Mouse (Mus musculus): ENCODE measurements around the gene Cfl2. TPM values are rescaled to one million over a fixed set of nuclear protein-coding genes. Genes with fewer than 3 reads are reported as not detected.

Gene Cfl2
- polyA plus RNA-seq, 1 experiment from 2014 or later, result 180 TPM

DNA sequence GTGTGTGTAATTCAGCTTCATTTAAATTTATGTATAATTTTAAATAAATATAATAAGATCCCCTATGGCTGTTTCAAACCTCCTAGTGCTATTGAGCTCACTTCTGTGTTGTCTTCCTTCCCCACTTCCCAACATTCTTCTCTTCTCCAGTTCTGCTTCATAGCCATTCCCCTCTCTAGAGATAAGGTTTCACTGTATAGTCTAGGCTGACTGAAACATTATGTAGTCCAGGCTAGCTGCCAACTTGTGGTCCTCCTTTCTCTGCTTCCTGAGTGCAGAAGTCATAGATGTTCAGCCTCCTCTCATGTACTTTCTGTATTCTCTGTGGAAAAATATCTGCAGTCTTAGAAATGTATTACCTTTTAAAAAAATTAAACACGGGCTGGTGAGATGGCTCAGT is 15.2 kb upstream of the Cfl2 start:
- 88% methylated on average over 1 of the region's 1 CpGs for WGBS
- TF ChIP-seq CTCF (IDR thresholded peaks at IDR 0.05; ENCODE audit: low read depth), result no peak
- DNase-seq, result peak; percentile 15

DNA sequence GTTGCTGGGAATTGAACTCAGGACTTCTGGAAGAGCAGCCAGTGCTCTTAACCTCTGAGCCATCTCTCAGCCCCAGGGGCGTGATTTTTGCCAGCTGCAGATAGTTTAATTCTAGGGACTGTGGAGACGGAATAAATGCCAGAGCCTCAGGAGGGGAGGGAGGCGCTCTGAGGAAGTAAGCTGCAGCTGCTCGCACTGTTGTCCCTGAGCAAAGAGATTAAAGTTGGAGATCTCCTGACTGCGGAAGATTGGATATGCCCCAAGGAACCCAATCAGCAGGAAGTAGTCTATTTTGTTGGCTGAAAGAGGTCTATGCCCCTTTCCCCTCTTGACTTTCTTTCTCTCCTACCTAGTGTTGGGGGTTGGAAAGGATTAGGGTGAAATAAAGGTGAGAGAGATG is 14.2 kb upstream of the Cfl2 start:
- ATAC-seq (ENCODE audit: insufficient read depth) (no peak), DNase-seq (no peak)
- Histone ChIP-seq H3K9ac (no peak overlapping the region), H3K4me3 (ENCODE audit: low read depth, low read length) (no peak overlapping the region), H3K27me3 (ENCODE audit: insufficient read depth, low read length) (no peaks in the 10 kb centered on the region), H3K27ac (ENCODE audit: low read depth) (no peak overlapping the region), H3K4me2 (no peak overlapping the region), H3K9me3 (ENCODE audit: low read depth, low read length) (no peaks in the 10 kb centered on the region), H3K4me1 (ENCODE audit: insufficient read depth) (no peaks in the 10 kb centered on the region), H3K36me3 (ENCODE audit: insufficient read depth) (no peaks in the 10 kb centered on the region)
- no peak for TF ChIP-seq CTCF (IDR thresholded peaks at IDR 0.05; ENCODE audit: low read depth)
- 33% methylated on average over 5 of the region's 5 CpGs for WGBS

More for the DNA sequence above, 15.2 kb upstream of the Cfl2 start:
- Histone ChIP-seq H3K27me3 (ENCODE audit: insufficient read depth, low read length) (no peaks in the 10 kb centered on the region), H3K4me3 (ENCODE audit: low read depth, low read length) (no peak overlapping the region), H3K9ac (no peak overlapping the region), H3K9me3 (ENCODE audit: low read depth, low read length) (no peaks in the 10 kb centered on the region), H3K4me2 (no peak overlapping the region), H3K27ac (ENCODE audit: low read depth) (no peak overlapping the region), H3K4me1 (ENCODE audit: insufficient read depth) (no peaks in the 10 kb centered on the region), H3K36me3 (ENCODE audit: insufficient read depth) (no peaks in the 10 kb centered on the region)
- no peak for ATAC-seq (ENCODE audit: insufficient read depth)

DNA sequence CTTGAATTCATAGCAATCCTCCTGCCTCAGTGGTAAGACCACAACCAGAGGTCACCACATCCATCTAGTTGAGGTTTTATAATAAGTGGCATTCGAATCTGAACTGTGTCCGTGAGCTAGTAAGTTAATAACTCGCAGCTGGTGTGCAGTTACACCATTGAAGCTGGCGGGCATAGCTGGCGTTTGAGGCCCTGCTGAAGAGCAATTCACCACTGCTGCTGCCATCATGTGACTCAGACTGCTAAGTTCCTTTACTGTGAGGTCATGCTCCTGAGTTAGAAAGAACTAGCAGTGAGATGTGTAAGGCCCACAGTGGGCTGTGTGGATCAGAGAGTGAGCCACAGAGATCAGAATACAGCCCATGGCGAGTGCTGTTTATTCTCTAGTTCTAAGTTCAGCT is 12.0 kb upstream of the Cfl2 start:
- no peak overlapping the region for H3K4me3 ChIP-seq (ENCODE audit: low read depth, low read length)
- H3K4me1 ChIP-seq (ENCODE audit: insufficient read depth), result no peaks in the 10 kb centered on the region
- ATAC-seq (ENCODE audit: insufficient read depth), result peak; percentile 74
- no peak overlapping the region for H3K4me2 ChIP-seq
- H3K27ac ChIP-seq (ENCODE audit: low read depth), result no peak overlapping the region; the same call in 1 of the 2 replicates
- peak; percentile 42 for DNase-seq
- no peaks in the 10 kb centered on the region for H3K9me3 ChIP-seq (ENCODE audit: low read depth, low read length)
- WGBS, result 65% methylated on average over 6 of the region's 6 CpGs
- H3K36me3 ChIP-seq (ENCODE audit: insufficient read depth), result no peaks in the 10 kb centered on the region
- H3K27me3 ChIP-seq (ENCODE audit: insufficient read depth, low read length), result no peaks in the 10 kb centered on the region
- H3K9ac ChIP-seq, result no peak overlapping the region
- TF ChIP-seq CTCF (IDR thresholded peaks at IDR 0.05; ENCODE audit: low read depth), result no peak

DNA sequence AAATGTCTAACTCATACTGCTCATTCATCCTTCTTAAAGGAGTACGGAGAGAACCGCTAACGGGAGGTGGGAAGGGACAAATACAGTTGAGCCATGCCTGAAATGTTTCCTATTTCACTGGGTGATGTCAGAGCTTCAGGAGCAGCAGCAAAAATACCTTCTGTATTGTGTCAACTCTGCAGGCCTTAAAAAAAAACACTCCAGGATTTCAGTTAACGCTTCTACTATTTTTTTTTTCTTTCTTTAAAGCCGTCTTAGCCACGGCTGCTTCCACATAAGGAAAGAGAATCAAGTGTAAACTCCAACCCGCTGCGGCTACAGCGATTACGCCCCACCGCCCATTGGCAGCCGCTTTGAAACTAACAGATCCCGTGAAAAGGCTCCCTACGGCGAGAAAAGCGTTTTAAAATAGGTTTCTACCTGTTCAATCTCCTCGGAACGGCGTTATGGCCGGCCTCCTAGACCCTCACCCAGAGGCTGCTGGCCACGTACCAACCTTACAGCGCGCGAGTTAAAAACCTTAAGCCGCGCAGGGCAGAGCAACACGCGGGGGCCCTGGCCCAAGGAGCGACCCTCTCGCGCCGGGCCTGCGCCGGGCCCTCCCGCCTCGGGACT is 579 bp downstream of the Cfl2 start:
- peak overlapping the region; percentile 80 for H3K4me2 ChIP-seq
- under 1% methylated on average over 36 of the region's 36 CpGs for WGBS
- H3K36me3 ChIP-seq (ENCODE audit: insufficient read depth), result peaks cover 33% of the 10 kb centered on the region
- H3K9ac ChIP-seq, result peak overlapping the region; percentile 100
- no peak for TF ChIP-seq CTCF (IDR thresholded peaks at IDR 0.05; ENCODE audit: low read depth)
- DNase-seq (peak; percentile 77), ATAC-seq (ENCODE audit: insufficient read depth) (peak; percentile 4)
- peak overlapping the region; percentile 97 for H3K4me3 ChIP-seq (ENCODE audit: low read depth, low read length)
- H3K27ac ChIP-seq (ENCODE audit: low read depth), result peak overlapping the region; percentile 99
- no peaks in the 10 kb centered on the region for H3K4me1 ChIP-seq (ENCODE audit: insufficient read depth)
- H3K9me3 ChIP-seq (ENCODE audit: low read depth, low read length), result no peaks in the 10 kb centered on the region
- H3K27me3 ChIP-seq (ENCODE audit: insufficient read depth, low read length), result no peaks in the 10 kb centered on the region

DNA sequence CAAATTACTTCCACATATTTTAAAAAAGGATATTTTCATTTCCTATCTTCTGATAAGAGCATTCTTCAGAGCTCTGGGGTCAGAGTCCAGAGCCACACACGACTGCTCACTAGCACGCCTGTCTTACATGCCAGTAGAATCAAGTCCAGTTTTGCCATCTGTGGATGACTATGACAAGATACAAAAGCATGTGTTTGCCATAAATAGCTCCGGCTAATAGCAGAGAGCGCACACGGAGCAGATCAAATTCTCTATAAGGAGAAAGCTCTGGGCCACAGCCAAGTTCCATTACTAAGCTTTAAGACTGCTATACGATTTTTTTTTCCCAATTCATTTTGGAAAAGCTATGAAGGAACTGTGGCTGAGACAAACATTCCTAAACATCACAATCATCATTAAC is 3.1 kb downstream of the Cfl2 start:
- H3K27ac ChIP-seq (ENCODE audit: low read depth), result no peak overlapping the region

DNA sequence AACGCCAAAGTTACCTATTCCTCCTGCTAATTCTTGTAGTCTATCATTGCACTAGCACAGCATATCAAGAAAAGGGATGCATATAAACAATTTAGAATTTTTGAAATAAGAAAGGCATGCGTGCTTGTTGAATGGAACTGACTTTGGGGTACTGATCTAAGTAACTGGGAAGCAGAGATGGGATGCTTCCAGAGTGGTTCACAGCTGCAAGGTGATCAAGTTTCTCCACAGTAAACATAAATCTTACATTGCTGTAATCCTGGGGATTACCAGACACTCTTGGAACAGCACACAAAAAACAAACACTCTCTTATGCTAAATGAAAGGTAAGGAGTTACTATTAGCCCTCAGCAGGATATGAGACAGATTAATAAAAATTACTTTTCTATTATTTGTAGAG is 12.1 kb downstream of the Cfl2 start:
- H3K27me3 ChIP-seq (ENCODE audit: insufficient read depth, low read length), result no peaks in the 10 kb centered on the region
- 71% methylated on average over 2 of the region's 2 CpGs for WGBS
- ATAC-seq (ENCODE audit: insufficient read depth), result no peak
- no peak overlapping the region for H3K9ac ChIP-seq
- H3K4me2 ChIP-seq, result no peak overlapping the region
- no peak overlapping the region for H3K4me3 ChIP-seq (ENCODE audit: low read depth, low read length)
- H3K36me3 ChIP-seq (ENCODE audit: insufficient read depth), result 0 out of 2 replicates have a peak, but pooled peaks cover 4% of the 10 kb centered on the region
- no peak overlapping the region for H3K27ac ChIP-seq (ENCODE audit: low read depth)
- no peaks in the 10 kb centered on the region for H3K9me3 ChIP-seq (ENCODE audit: low read depth, low read length)
- H3K4me1 ChIP-seq (ENCODE audit: insufficient read depth), result no peaks in the 10 kb centered on the region
- DNase-seq, result no peak
- no peak for TF ChIP-seq CTCF (IDR thresholded peaks at IDR 0.05; ENCODE audit: low read depth)

More for the DNA sequence above, 3.1 kb downstream of the Cfl2 start:
- Histone ChIP-seq H3K4me2 (no peak overlapping the region; the same call in 1 of the 2 replicates), H3K4me3 (ENCODE audit: low read depth, low read length) (no peak overlapping the region), H3K27me3 (ENCODE audit: insufficient read depth, low read length) (no peaks in the 10 kb centered on the region), H3K36me3 (ENCODE audit: insufficient read depth) (peaks cover 42% of the 10 kb centered on the region), H3K9ac (no peak overlapping the region), H3K4me1 (ENCODE audit: insufficient read depth) (no peaks in the 10 kb centered on the region), H3K9me3 (ENCODE audit: low read depth, low read length) (no peaks in the 10 kb centered on the region)
- TF ChIP-seq CTCF (IDR thresholded peaks at IDR 0.05; ENCODE audit: low read depth), result no peak
- ATAC-seq (ENCODE audit: insufficient read depth) (no peak), DNase-seq (peak; percentile 79)
- WGBS, result 39% methylated on average over 6 of the region's 6 CpGs

DNA sequence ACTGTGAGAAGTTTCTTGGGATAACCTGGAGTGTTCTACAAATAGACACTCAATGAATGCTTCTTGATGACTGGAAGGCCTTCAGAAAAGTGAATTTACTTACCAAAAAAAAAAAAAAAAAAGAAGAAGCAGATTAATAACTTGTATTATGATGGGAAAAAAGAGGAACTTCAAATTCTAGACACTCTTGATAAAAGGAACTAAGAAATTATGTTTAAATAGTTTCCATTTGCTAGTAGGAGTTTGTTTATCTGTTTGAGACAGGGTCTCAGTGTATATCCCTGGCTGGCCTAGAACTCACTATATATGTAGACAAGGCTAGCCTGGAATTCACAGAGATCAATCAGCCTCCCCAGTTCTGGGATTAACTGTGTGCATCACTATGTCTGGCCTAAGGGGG is 18.3 kb downstream of the Cfl2 start:
- H3K4me1 ChIP-seq (ENCODE audit: insufficient read depth), result no peaks in the 10 kb centered on the region
- no peaks in the 10 kb centered on the region for H3K36me3 ChIP-seq (ENCODE audit: insufficient read depth)
- H3K4me3 ChIP-seq (ENCODE audit: low read depth, low read length), result no peak overlapping the region
- no peak for TF ChIP-seq CTCF (IDR thresholded peaks at IDR 0.05; ENCODE audit: low read depth)
- H3K9ac ChIP-seq, result no peak overlapping the region
- ATAC-seq (ENCODE audit: insufficient read depth) (no peak), DNase-seq (no peak)
- no peak overlapping the region for H3K4me2 ChIP-seq
- no peaks in the 10 kb centered on the region for H3K9me3 ChIP-seq (ENCODE audit: low read depth, low read length)
- no peak overlapping the region for H3K27ac ChIP-seq (ENCODE audit: low read depth)
- no peaks in the 10 kb centered on the region for H3K27me3 ChIP-seq (ENCODE audit: insufficient read depth, low read length)
